Mouse (Mus musculus): ENCODE results near the gene Krtap4-16.
A peak's percentile ranks its signal among the peaks of the same experiment; 100 is the strongest.
"Not testable (repeated sequence)": the region's sequence is repeated elsewhere in the genome, so short reads cannot be mapped to it uniquely, and the experiment has no call there.

Krtap4-16 gene

GRCm38 (mm10) chr11:99851508-99851907 is at the start of gene Krtap4-16:
Gene Krtap4-16, minus strand, starts transcription at chr11:99851608.
- DNase-seq (ENCODE audit: low read depth, low spot score), result peak; percentile 36

DNA sequence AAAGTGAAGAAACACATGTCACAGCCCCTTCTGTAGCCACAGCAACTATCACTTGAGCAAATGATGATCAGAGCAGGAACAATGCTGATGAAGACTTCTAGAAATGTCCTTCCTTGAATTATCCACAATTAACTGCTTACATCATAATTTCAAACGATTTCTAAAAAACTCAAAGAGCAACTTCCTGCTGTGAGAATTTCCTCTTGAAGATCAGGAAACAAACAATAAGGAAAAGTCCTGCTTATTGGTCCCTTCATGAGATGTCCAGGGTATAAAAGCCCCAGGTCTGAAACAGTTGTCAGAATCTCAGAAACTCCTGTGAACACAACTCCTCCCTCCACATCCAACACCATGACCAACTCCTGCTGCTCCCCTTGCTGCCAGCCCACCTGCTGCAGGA is 27.5 kb upstream of the Krtap4-16 start, which contains the start of gene Gm11567:
Gene Gm11567 (plus strand): TSS at position 301 of the 400 bp plus-strand sequence.
- not testable (repeated sequence) for DNase-seq (ENCODE audit: low read depth, low spot score)

DNA sequence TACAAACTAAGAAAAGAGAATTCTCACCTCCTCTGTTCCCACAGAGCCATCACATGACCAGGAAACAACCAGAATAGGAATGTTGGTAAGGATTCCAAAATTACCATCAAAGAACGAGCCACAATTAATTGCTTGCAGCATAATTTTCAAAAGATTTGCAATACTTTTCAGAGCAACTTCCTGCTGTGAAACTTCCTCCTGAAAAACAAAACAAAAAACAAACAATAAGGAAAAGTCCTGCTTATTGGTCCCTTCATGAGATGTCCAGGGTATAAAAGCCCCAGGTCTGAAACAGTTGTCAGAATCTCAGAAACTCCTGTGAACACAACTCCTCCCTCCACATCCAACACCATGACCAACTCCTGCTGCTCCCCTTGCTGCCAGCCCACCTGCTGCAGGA is 21.7 kb upstream of the Krtap4-16 start, which contains the start of gene Krtap9-1:
Gene Krtap9-1 (plus strand): TSS at position 301 of the 400 bp plus-strand sequence.
- DNase-seq (ENCODE audit: low read depth, low spot score), result not testable (repeated sequence)

DNA sequence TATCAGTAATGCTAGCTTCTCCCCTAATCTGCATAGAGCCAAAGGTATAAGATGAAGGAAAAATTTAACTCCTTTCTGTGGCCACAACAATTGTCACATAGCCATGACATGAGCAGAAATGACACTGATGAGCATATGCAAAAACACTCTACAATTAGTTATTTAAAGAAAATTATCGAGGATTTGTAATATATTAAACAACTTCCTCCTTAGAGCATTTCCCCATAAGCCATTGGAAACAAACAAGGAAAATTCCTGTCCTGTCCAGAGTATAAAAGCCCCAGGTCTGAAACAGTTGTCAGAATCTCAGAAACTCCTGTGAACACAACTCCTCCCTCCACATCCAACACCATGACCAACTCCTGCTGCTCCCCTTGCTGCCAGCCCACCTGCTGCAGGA is 12.8 kb upstream of the Krtap4-16 start, which contains the start of gene Gm11559:
Gene Gm11559 (plus strand): TSS at position 301 of the 400 bp plus-strand sequence.
- DNase-seq (ENCODE audit: low read depth, low spot score), result not testable (repeated sequence)

DNA sequence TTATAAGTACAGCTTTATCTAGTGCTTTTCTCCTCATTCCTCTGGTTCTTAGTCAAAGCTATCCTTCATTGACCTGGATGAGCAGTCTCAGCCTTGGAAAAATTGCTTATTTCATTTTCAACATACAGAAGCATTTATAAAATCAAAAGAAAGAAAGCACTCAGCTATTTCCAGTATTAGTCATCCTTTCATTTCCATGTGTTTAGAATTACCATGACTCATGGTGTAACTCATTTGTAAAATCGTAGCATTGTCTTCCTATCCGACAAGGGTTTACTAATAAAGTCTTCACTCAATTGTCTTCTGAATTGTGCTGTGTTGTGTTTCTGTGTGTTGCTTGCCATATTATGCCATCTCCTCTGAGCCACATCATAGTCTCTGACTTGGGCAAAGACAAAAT is 7.4 kb upstream of the Krtap4-16 start:
- peak; percentile 78 for DNase-seq (ENCODE audit: low read depth, low spot score)

- no peak for DNase-seq (ENCODE audit: low read depth, low spot score)
Observed at GRCm38 (mm10) chr11:99857617-99858016, 6.2 kb upstream of the Krtap4-16 start, which contains the start of gene Gm11568. Gene Gm11568, plus strand, starts transcription at chr11:99857917.

DNA sequence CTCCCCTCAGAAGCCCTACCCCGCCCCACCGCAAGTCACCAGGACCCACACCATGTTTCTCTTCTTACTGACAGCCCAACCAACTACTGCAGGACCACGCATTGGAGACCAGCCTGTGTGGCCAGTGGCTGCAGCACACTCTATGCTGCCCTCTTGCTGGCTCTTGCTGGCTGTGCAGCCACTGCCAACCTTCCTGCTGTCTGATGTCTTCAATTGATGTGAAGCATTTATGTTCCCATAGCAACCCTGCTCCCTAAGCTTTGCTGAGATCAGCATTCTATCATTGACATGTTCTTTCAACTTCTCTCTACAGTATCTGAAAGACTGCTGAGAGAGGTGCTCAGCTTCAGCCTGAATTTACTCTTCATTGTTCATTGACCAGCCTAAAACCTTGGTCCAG is 2.7 kb upstream of the Krtap4-16 start:
- DNase-seq (ENCODE audit: low read depth, low spot score), result peak; percentile 12

DNA sequence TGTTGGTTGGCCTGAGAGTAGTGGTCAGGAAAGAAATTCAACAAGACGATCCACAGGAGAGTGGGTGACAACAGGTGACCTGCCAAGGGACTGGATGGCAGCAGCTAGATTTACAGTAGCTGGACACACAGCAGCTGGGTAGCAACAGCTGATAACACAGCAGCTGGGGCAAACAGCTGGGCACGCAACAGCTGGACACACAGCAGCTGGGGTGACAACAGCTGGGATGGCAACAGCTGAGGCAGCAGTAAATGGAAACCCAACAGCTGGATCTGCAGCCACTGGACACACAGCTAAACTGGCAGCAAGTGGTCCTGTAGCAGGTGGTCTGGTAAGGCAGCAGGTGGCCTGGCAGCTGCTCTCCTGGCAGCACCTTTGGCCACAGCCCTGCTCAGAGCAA is 4.7 kb downstream of the Krtap4-16 start:
- no peak for DNase-seq (ENCODE audit: low read depth, low spot score)

GRCm38 (mm10) chr11:99842185-99842584 is 9.2 kb downstream of the Krtap4-16 start:
- no peak for DNase-seq (ENCODE audit: low read depth, low spot score)

DNA sequence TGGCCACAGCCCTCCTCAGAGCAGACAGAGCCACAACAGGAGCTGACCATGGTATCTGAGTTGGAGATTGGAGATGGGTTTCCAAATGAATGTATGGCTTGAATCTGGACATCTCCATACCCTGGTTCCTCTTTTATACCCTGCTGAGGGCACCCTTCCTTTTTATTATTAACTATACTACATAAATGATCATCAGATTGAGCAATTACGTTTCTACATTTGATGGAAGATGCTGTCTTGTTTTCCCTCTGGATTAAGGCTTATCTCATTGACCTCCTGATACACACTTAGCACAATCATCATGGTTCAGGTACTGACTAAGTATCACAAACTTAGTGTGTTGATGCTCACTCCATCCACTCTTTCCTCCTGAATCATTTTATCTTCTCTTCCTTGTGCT is 13.4 kb downstream of the Krtap4-16 start, which contains the start of gene 2300003K06Rik:
Gene 2300003K06Rik (minus strand): TSS at position 101 of the 400 bp plus-strand sequence.
- no peak for DNase-seq (ENCODE audit: low read depth, low spot score)

DNA sequence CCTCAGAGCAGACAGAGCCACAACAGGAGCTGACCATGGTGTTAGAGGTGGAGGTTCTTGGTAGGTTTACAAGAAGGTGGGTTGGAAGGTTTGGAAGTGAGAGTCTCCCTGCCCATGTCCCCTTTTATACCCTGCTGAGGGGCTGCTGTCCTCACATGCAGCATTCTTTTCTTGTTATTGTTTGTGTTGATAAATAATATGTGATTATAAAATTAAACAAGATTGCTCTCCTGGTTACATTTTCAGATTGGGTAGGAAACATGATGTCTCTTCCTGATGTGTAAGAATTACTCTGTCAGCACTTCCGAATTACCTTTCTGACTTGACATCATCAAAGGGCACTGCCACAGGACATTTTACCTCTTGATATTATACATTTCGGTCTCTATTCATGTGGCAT is 35.8 kb downstream of the Krtap4-16 start, which contains the start of gene Gm11564:
Gene Gm11564 (minus strand): TSS at position 101 of the 400 bp plus-strand sequence.
- DNase-seq (ENCODE audit: low read depth, low spot score), result not testable (repeated sequence)

- DNase-seq (ENCODE audit: low read depth, low spot score), result not testable (repeated sequence)
Observed at GRCm38 (mm10) chr11:99809792-99810191, 41.6 kb downstream of the Krtap4-16 start, which contains the start of gene Krtap4-13. Gene Krtap4-13, minus strand, starts transcription at chr11:99809892.

GRCm38 (mm10) chr11:99804346-99804745 is 47.1 kb downstream of the Krtap4-16 start, which contains the start of gene Gm11554:
Gene Gm11554, minus strand, starts transcription at chr11:99804446.
- not testable (repeated sequence) for DNase-seq (ENCODE audit: low read depth, low spot score)

Data from 3T3-L1 (cell line).